Mouse (Mus musculus): ENCODE results near the gene Hnrnpab. TPM values are rescaled to one million over a fixed set of nuclear protein-coding genes. Genes with fewer than 3 reads are reported as not detected.
A peak's percentile ranks its signal among the peaks of the same experiment; 100 is the strongest.
"Not testable (repeated sequence)": the region's sequence is repeated elsewhere in the genome, so short reads cannot be mapped to it uniquely, and the experiment has no call there.

The Hnrnpab gene
- polyA plus RNA-seq, 1 experiment from 2014 or later, result 750 TPM

DNA sequence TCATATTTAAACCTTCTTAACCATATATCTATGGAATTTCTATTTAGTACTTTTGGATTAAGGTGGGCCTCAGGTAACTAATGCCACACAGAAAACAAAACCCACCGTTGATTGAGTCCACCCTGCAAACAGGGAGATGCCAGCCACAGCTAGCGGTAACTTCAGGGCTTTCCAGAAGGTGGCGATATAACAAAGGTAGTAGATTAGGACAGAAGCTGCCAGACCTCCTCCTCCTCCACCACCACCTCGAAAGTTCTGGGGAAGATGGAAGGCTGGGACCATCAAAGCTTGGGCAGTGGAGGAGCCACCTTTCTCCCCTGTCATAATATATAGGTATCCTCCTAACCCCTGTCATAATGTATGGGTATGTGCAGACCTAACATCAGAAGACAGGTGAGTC lies 11.0 kb upstream of the Hnrnpab start:
- H3K36me3 ChIP-seq, result peaks cover 14% of the 10 kb centered on the region
- no peak overlapping the region for H3K27ac ChIP-seq
- 5% methylated on average over 4 of the region's 4 CpGs for WGBS
- peaks cover 20% of the 10 kb centered on the region for H3K4me1 ChIP-seq
- ATAC-seq (ENCODE audit: insufficient number of reproducible peaks, insufficient read depth, low FRiP score, low TSS enrichment), result no peak
- H3K9me3 ChIP-seq, result no peaks in the 10 kb centered on the region
- H3K4me3 ChIP-seq, result no peak overlapping the region
- no peak overlapping the region for H3K9ac ChIP-seq
- H3K4me2 ChIP-seq (replicated peaks), result no peak overlapping the region
- no peaks in the 10 kb centered on the region for H3K27me3 ChIP-seq

DNA sequence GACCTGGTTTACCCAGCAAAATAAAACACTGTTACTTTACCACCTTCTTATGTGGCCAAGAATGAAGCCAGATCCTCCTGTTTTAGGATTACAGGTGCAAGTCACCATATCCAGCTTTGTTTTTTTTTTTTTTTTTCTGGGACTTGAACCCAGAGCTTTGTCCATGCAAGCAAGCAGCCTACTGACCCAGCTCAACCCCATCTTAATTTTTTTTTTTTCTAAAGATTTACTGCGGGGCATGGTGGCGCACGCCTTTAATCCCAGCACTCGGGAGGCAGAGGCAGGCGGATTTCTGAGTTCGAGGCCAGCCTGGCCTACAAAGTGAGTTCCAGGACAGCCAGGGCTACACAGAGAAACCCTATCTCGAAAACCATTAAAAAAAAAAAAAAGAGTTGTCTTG lies 9.5 kb upstream of the Hnrnpab start:
- H3K36me3 ChIP-seq; ATAC-seq (ENCODE audit: insufficient number of reproducible peaks, insufficient read depth, low FRiP score, low TSS enrichment); H3K27me3 ChIP-seq; H3K9me3 ChIP-seq: not testable (repeated sequence)
- Histone ChIP-seq H3K4me2 (replicated peaks) (peak overlapping the region; percentile 62), H3K27ac (peak overlapping the region; percentile 71; the same call in 1 of the 2 replicates), H3K4me3 (peak overlapping the region; percentile 35; the same call in 1 of the 2 replicates), H3K4me1 (peaks cover 20% of the 10 kb centered on the region), H3K9ac (peak overlapping the region; percentile 41; the same call in 1 of the 2 replicates)
- WGBS, result 86% methylated on average over 7 of the region's 7 CpGs

DNA sequence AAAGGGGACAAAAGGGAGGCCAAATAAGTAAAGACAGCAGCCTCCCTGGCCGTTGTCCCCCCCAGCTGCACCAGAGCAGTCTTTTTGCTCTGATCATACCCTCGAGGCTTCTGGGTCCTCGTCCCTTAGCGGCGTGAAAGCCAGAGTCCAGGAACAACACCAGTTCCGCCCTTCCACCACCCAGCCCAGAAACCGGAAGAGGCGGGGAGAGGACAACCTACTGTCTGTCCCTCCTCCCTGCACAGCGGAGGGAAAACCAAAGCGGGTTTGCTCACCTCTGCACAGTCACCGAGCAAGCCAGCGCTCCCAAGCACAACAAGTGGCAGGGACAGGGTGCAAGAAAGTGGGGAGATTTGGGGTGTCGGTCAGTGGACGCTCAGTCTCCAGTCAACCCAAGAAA lies 9.0 kb upstream of the Hnrnpab start:
- peak overlapping the region; percentile 41 for H3K9ac ChIP-seq
- H3K4me3 ChIP-seq, result peak overlapping the region; percentile 35
- H3K4me1 ChIP-seq, result peaks cover 16% of the 10 kb centered on the region
- peak overlapping the region; percentile 71 for H3K27ac ChIP-seq
- H3K27me3 ChIP-seq, result no peaks in the 10 kb centered on the region
- 4% methylated on average over 14 of the region's 14 CpGs for WGBS
- peak; percentile 53; the same call in 1 of the 2 replicates for ATAC-seq (ENCODE audit: insufficient number of reproducible peaks, insufficient read depth, low FRiP score, low TSS enrichment)
- H3K36me3 ChIP-seq, result no peaks in the 10 kb centered on the region
- H3K9me3 ChIP-seq, result no peaks in the 10 kb centered on the region
- peak overlapping the region; percentile 62 for H3K4me2 ChIP-seq (replicated peaks)

DNA sequence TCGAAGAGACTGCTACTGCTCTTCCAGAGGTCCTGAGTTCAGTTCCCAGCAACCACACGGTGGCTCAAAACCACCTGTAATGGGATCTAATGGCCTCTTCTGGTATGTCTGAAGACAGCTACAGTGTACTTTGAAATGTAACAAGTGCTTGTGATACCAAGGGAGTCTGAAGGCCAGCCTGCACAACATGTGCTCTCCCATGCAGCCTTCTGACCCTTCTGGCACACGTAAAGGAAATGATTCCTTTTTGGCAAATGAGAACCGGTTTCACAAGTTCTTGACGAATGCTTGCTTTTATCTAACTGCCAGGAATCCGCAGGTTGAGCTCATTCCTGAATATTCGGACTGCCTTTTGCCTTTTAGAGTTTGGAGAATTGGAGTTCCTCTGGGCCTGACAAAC lies 8.5 kb upstream of the Hnrnpab start:
- peak overlapping the region; percentile 41 for H3K9ac ChIP-seq
- no peaks in the 10 kb centered on the region for H3K36me3 ChIP-seq
- H3K4me3 ChIP-seq, result peak overlapping the region; percentile 35
- H3K9me3 ChIP-seq, result no peaks in the 10 kb centered on the region
- ATAC-seq (ENCODE audit: insufficient number of reproducible peaks, insufficient read depth, low FRiP score, low TSS enrichment), result no peak
- H3K27me3 ChIP-seq, result no peaks in the 10 kb centered on the region
- 42% methylated on average over 7 of the region's 7 CpGs for WGBS
- H3K4me1 ChIP-seq, result peaks cover 11% of the 10 kb centered on the region
- H3K27ac ChIP-seq, result peak overlapping the region; percentile 71
- H3K4me2 ChIP-seq (replicated peaks), result peak overlapping the region; percentile 62

- Histone ChIP-seq H3K4me1 (peaks cover 11% of the 10 kb centered on the region; the same call in 1 of the 2 replicates), H3K4me2 (replicated peaks) (no peak overlapping the region), H3K27ac (peak overlapping the region; percentile 71; the same call in 1 of the 2 replicates), H3K36me3 (no peaks in the 10 kb centered on the region), H3K9me3 (no peaks in the 10 kb centered on the region), H3K9ac (no peak overlapping the region), H3K4me3 (no peak overlapping the region), H3K27me3 (no peaks in the 10 kb centered on the region)
- ATAC-seq (ENCODE audit: insufficient number of reproducible peaks, insufficient read depth, low FRiP score, low TSS enrichment), result no peak
- WGBS, result 74% methylated on average over 8 of the region's 8 CpGs
These were observed 7.6 kb upstream of the Hnrnpab start for GRCm38 (mm10) chr11:51614256-51614655.

GRCm38 (mm10) chr11:51609940-51610339 lies 3.3 kb upstream of the Hnrnpab start:
- not testable (repeated sequence) for H3K9ac ChIP-seq; H3K4me3 ChIP-seq; H3K36me3 ChIP-seq; ATAC-seq (ENCODE audit: insufficient number of reproducible peaks, insufficient read depth, low FRiP score, low TSS enrichment); H3K9me3 ChIP-seq; H3K4me2 ChIP-seq (replicated peaks); H3K27me3 ChIP-seq; H3K27ac ChIP-seq
- WGBS, result 84% methylated on average over 5 of the region's 5 CpGs
- peaks cover 10% of the 10 kb centered on the region; the same call in 1 of the 2 replicates for H3K4me1 ChIP-seq

DNA sequence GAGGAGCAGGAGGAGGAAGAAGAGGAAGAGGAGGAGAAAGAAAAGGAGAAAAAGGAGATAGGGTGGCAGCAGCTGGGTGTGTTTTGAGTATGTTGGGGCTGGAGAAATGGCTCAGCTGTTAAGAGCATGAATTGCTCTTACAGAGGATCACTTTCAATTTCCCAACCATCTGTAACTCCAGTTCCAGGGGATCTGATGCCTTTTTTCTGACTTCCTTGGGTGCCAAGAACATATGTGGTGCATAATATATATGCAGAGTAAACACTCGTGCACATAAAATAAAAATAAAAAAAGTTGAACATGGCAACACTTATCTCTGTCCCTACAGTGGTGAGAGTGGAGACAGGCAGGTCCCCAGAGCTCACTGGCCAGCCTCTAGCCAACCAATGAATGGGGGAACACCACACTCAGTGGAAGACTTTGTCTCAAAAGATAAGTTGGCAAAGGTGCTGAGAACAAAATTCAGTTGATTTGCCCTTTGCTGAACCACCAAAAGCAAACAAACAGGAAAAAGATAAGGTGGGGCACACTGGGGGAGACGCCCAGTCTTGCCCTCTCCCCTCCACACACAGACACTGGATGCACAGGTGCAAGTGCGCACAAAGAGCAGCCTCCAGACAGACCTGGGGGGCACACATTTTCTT lies 2.7 kb upstream of the Hnrnpab start:
- H3K9ac ChIP-seq, result no peak overlapping the region
- no peak overlapping the region for H3K27ac ChIP-seq
- 80% methylated on average over 3 of the region's 3 CpGs for WGBS
- H3K9me3 ChIP-seq, result no peaks in the 10 kb centered on the region
- no peak for ATAC-seq (ENCODE audit: insufficient number of reproducible peaks, insufficient read depth, low FRiP score, low TSS enrichment)
- no peak overlapping the region for H3K4me3 ChIP-seq
- no peaks in the 10 kb centered on the region; the same call in 1 of the 2 replicates for H3K27me3 ChIP-seq
- no peak overlapping the region for H3K4me2 ChIP-seq (replicated peaks)
- peaks cover 8% of the 10 kb centered on the region for H3K36me3 ChIP-seq
- H3K4me1 ChIP-seq, result peaks cover 10% of the 10 kb centered on the region

DNA sequence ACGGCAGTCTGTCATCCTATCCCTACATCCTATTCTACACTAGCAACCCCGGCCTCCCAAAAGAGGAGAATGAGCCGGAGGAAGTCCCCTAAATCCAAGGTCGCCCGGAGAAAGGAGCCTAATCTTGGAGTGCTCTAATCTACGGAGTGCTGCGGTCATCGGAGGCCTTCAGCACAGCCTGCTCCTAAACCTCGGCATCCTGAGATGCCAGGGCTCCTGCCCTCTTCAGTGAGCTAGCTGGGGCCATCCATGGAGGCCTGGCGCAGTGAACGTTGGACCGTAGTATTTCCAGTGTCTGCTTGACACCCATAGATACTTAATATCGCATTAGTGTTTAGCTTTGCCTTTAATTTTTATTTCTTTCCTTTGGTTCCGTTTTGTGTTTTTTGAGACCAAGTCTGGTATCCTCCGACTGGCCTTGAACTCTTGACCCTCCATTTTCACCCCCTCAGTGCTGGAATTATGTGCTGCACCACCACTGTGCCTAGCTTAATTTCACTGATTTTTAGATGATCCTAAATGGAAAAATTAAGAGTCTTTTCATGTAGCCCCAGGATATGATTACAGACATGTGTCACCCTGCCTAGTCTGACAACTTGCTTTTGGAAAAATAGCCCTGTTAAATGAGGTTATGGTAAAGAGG lies 570 bp upstream of the Hnrnpab start:
- H3K9ac ChIP-seq, result peak overlapping the region; percentile 100
- peaks cover 27% of the 10 kb centered on the region for H3K4me1 ChIP-seq
- H3K27me3 ChIP-seq, result no peaks in the 10 kb centered on the region; the same call in 1 of the 2 replicates
- 7% methylated on average over 15 of the region's 15 CpGs for WGBS
- peak; percentile 47; the same call in 1 of the 2 replicates for ATAC-seq (ENCODE audit: insufficient number of reproducible peaks, insufficient read depth, low FRiP score, low TSS enrichment)
- peak overlapping the region; percentile 86 for H3K27ac ChIP-seq
- no peaks in the 10 kb centered on the region for H3K9me3 ChIP-seq
- peaks cover 30% of the 10 kb centered on the region for H3K36me3 ChIP-seq
- H3K4me2 ChIP-seq (replicated peaks), result peak overlapping the region; percentile 60
- H3K4me3 ChIP-seq, result peak overlapping the region; percentile 99

- Histone ChIP-seq H3K27me3 (no peaks in the 10 kb centered on the region; the same call in 1 of the 2 replicates), H3K9me3 (no peaks in the 10 kb centered on the region), H3K4me1 (peaks cover 34% of the 10 kb centered on the region), H3K9ac (peak overlapping the region; percentile 100), H3K4me3 (peak overlapping the region; percentile 99), H3K27ac (peak overlapping the region; percentile 96), H3K4me2 (replicated peaks) (peak overlapping the region; percentile 90), H3K36me3 (peaks cover 44% of the 10 kb centered on the region)
- WGBS, result under 1% methylated on average over 73 of the region's 81 CpGs
- peak; percentile 55; the same call in 1 of the 2 replicates for ATAC-seq (ENCODE audit: insufficient number of reproducible peaks, insufficient read depth, low FRiP score, low TSS enrichment)
These were observed 823 bp downstream of the Hnrnpab start for GRCm38 (mm10) chr11:51605602-51606446.

DNA sequence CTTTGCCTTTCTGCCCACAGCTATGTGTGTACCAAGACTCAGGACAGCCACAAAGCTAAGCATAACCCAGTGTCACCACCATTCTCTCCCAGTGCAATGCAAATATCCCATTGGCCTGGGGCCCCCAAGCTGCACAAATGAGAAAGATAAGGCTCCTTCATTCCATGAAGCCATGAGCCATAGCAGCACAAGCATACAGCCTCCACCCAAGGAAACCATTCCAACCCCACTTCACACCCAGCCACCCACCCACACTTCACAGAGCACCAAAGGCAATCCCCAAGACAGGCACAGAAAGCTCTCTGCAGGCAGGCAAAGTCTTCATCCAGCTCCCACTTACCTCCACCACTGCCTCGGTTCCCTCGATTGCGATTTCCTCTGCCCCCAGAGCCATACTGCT lies 4.4 kb downstream of the Hnrnpab start:
- 84% methylated on average over 3 of the region's 3 CpGs for WGBS
- Histone ChIP-seq H3K4me2 (replicated peaks) (no peak overlapping the region), H3K4me3 (no peak overlapping the region), H3K36me3 (peaks cover 80% of the 10 kb centered on the region), H3K27ac (no peak overlapping the region), H3K9me3 (no peaks in the 10 kb centered on the region), H3K9ac (no peak overlapping the region; the same call in 1 of the 2 replicates), H3K4me1 (peaks cover 31% of the 10 kb centered on the region), H3K27me3 (no peaks in the 10 kb centered on the region; the same call in 1 of the 2 replicates)
- ATAC-seq (ENCODE audit: insufficient number of reproducible peaks, insufficient read depth, low FRiP score, low TSS enrichment), result no peak

GRCm38 (mm10) chr11:51597553-51597952 lies 9.1 kb downstream of the Hnrnpab start:
- Histone ChIP-seq H3K9ac (no peak overlapping the region), H3K4me1 (peaks cover 11% of the 10 kb centered on the region; the same call in 1 of the 2 replicates), H3K36me3 (peaks cover 99% of the 10 kb centered on the region), H3K27ac (no peak overlapping the region), H3K27me3 (no peaks in the 10 kb centered on the region), H3K4me3 (no peak overlapping the region), H3K9me3 (no peaks in the 10 kb centered on the region), H3K4me2 (replicated peaks) (no peak overlapping the region)
- ATAC-seq (ENCODE audit: insufficient number of reproducible peaks, insufficient read depth, low FRiP score, low TSS enrichment), result no peak
- WGBS, result 81% methylated on average over 2 of the region's 2 CpGs
